Mouse (Mus musculus): ENCODE measurements around the gene Slc22a20. TPM values are rescaled to one million over a fixed set of nuclear protein-coding genes. Genes with fewer than 3 reads are reported as not detected.

Slc22a20 gene
- total RNA-seq, 2 experiments from 2014 or later = not detected

GRCm38 (mm10) chr19:5990033-5990432 is 4.1 kb upstream of the Slc22a20 start:
- DNase-seq (ENCODE audit: low spot score in 2 of 2) = no peak

- no peak for DNase-seq (ENCODE audit: low spot score in 2 of 2)
These were observed 3.6 kb upstream of the Slc22a20 start for GRCm38 (mm10) chr19:5989585-5989984.

- peak; percentile 71 to 79 for DNase-seq (ENCODE audit: low spot score in 2 of 2)
These were observed 3.0 kb upstream of the Slc22a20 start for GRCm38 (mm10) chr19:5988815-5989452.

GRCm38 (mm10) chr19:5988027-5988814 is 2.3 kb upstream of the Slc22a20 start:
- DNase-seq (ENCODE audit: low spot score in 2 of 2) = no peak

GRCm38 (mm10) chr19:5980477-5980876 is 5.5 kb downstream of the Slc22a20 start:
- no peak for DNase-seq (ENCODE audit: low spot score in 2 of 2)

GRCm38 (mm10) chr19:5977717-5978116 is 8.2 kb downstream of the Slc22a20 start:
- DNase-seq (ENCODE audit: low spot score in 2 of 2) = peak in 1 of 2 experiments; percentile 19

- peak; percentile 74 to 80 for DNase-seq (ENCODE audit: low spot score in 2 of 2)
These were observed 10.3 kb downstream of the Slc22a20 start for GRCm38 (mm10) chr19:5975676-5976075.

GRCm38 (mm10) chr19:5975112-5975511 is 10.8 kb downstream of the Slc22a20 start:
- no peak for DNase-seq (ENCODE audit: low spot score in 2 of 2)

GRCm38 (mm10) chr19:5967664-5968063 is 18.3 kb downstream of the Slc22a20 start:
- no peak for DNase-seq (ENCODE audit: low spot score in 2 of 2)

- DNase-seq (ENCODE audit: low spot score in 2 of 2) = no peak
These were observed 19.2 kb downstream of the Slc22a20 start for GRCm38 (mm10) chr19:5966786-5967185.

GRCm38 (mm10) chr19:5965910-5966309 is 20.0 kb downstream of the Slc22a20 start:
- DNase-seq (ENCODE audit: low spot score in 2 of 2) = no peak

- peak; percentile 82 for DNase-seq (ENCODE audit: low spot score in 2 of 2)
These were observed 20.7 kb downstream of the Slc22a20 start for GRCm38 (mm10) chr19:5965280-5965679.

- no peak for DNase-seq (ENCODE audit: low spot score in 2 of 2)
These were observed 21.1 kb downstream of the Slc22a20 start for GRCm38 (mm10) chr19:5964804-5965203.

GRCm38 (mm10) chr19:5963883-5964562 is 21.9 kb downstream of the Slc22a20 start, which contains the start of gene Pola2:
Gene Pola2 (minus strand): TSS chr19:5964202.
- peak; percentile 83 to 89 for DNase-seq (ENCODE audit: low spot score in 2 of 2)

GRCm38 (mm10) chr19:5962651-5963050 is 23.3 kb downstream of the Slc22a20 start:
- no peak for DNase-seq (ENCODE audit: low spot score in 2 of 2)

- DNase-seq (ENCODE audit: low spot score in 2 of 2) = no peak
These were observed 28.6 kb downstream of the Slc22a20 start for GRCm38 (mm10) chr19:5957371-5957770.

GRCm38 (mm10) chr19:5956685-5957084 is 29.3 kb downstream of the Slc22a20 start:
- peak; percentile 80 to 87 for DNase-seq (ENCODE audit: low spot score in 2 of 2)

GRCm38 (mm10) chr19:5955704-5956670 is 30.0 kb downstream of the Slc22a20 start:
- DNase-seq (ENCODE audit: low spot score in 2 of 2) = no peak

GRCm38 (mm10) chr19:5954936-5955335 is 31.0 kb downstream of the Slc22a20 start:
- no peak for DNase-seq (ENCODE audit: low spot score in 2 of 2)

GRCm38 (mm10) chr19:5954031-5954710 is 31.8 kb downstream of the Slc22a20 start:
- DNase-seq (ENCODE audit: low spot score in 2 of 2) = no peak
